Mouse (Mus musculus): ENCODE measurements around the gene Sp7. TPM values are rescaled to one million over a fixed set of nuclear protein-coding genes. Genes with fewer than 3 reads are reported as not detected.

The Sp7 gene
- polyA plus RNA-seq, 1 experiment from 2014 or later: 0.11 TPM

DNA sequence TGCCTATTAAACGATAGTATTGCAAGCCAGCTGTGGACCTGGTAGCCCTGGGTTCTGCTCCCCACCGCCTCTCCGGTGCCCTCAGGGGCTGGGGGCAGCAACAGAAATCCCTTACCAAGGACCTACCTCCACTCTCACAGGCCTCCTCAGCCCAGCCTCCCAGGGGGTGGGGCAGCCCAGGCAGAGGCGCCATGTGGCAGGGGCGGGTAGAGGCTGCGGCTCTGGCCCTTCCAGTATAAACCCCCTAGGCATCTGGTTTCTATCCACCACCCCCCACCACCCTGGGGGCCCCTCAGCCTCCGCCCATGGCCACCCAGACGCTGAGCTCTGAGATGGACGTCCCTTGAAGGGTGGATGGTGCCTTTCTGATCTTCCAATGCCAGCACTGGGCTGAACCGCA is 3.7 kb upstream of the Sp7 start:
- no peak overlapping the region for H3K4me3 ChIP-seq (ENCODE audit: low read length)

DNA sequence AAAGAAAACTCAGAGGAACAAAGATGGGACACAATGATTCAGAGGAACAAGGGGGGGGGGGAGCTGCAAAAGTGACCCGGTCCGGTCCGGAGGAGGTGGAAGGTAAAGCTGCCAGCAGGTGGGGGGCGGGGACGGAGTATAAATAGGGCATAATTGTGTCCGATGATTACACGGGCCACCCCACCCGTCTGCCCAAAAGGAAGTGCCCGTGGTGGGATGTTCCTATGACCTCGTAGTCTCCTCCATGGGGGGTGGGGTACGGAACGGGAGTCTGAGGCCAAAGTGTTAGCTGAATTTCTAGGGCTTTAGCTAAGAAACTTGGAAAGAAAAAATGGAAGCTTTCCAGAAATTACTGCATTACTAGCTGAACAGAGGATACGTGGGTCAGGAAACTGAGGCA is 3.0 kb upstream of the Sp7 start:
- H3K4me2 ChIP-seq (ENCODE audit: low read depth, low read length): peak overlapping the region; percentile 7; the same call in 1 of the 2 replicates
- 20% methylated on average over 13 of the region's 13 CpGs for WGBS
- H3K36me3 ChIP-seq (ENCODE audit: control insufficient read depth, insufficient read depth): no peaks in the 10 kb centered on the region
- no peak for ATAC-seq (replicated peaks; ENCODE audit: extremely low read depth, insufficient read depth, low FRiP score)
- H3K4me3 ChIP-seq (ENCODE audit: low read length): no peak overlapping the region
- no peak overlapping the region for H3K9ac ChIP-seq (ENCODE audit: low read length)
- H3K27me3 ChIP-seq (ENCODE audit: control insufficient read depth, insufficient read depth, low read length): peaks cover 21% of the 10 kb centered on the region
- no peak overlapping the region for H3K27ac ChIP-seq (ENCODE audit: low read length)
- H3K9me3 ChIP-seq (replicated peaks; ENCODE audit: control insufficient read depth, low read length): no peaks in the 10 kb centered on the region
- peaks cover 6% of the 10 kb centered on the region for H3K4me1 ChIP-seq (ENCODE audit: control insufficient read depth, insufficient read depth, low read length)

More for the DNA sequence above, 3.7 kb upstream of the Sp7 start:
- H3K9ac ChIP-seq (ENCODE audit: low read length): peak overlapping the region; percentile 6; the same call in 1 of the 2 replicates
- no peak overlapping the region for H3K27ac ChIP-seq (ENCODE audit: low read length)
- no peak for ATAC-seq (replicated peaks; ENCODE audit: extremely low read depth, insufficient read depth, low FRiP score)
- H3K4me1 ChIP-seq (ENCODE audit: control insufficient read depth, insufficient read depth, low read length): peaks cover 6% of the 10 kb centered on the region
- no peaks in the 10 kb centered on the region for H3K9me3 ChIP-seq (replicated peaks; ENCODE audit: control insufficient read depth, low read length)
- H3K36me3 ChIP-seq (ENCODE audit: control insufficient read depth, insufficient read depth): no peaks in the 10 kb centered on the region
- H3K27me3 ChIP-seq (ENCODE audit: control insufficient read depth, insufficient read depth, low read length): peaks cover 17% of the 10 kb centered on the region
- 10% methylated on average over 10 of the region's 10 CpGs for WGBS
- peak overlapping the region; percentile 20 for H3K4me2 ChIP-seq (ENCODE audit: low read depth, low read length)

DNA sequence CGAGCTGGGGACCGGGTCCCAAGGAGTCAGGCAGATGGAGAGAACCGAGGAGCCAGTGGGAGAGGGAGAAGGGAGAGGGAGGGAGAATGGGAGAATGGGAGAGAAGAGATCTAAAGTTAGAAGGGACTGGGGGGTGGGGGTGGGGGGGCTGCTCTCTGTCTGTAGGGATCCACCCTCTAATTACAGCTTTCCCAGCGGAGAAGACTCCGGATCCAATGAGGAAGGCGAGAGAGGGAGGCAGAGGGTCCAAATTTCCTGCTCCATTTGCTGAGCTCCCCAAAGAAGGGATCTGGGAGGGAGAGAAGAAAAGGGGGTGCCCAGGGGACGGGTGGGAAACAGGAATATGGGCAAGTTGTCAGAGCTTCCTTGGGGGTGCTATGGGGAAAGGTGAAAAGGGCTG is 744 bp downstream of the Sp7 start:
- H3K4me3 ChIP-seq (ENCODE audit: low read length): peak overlapping the region; percentile 28
- no peaks in the 10 kb centered on the region for H3K9me3 ChIP-seq (replicated peaks; ENCODE audit: control insufficient read depth, low read length)
- H3K4me2 ChIP-seq (ENCODE audit: low read depth, low read length): peak overlapping the region; percentile 46
- H3K27me3 ChIP-seq (ENCODE audit: control insufficient read depth, insufficient read depth, low read length): peaks cover 25% of the 10 kb centered on the region
- H3K4me1 ChIP-seq (ENCODE audit: control insufficient read depth, insufficient read depth, low read length): peaks cover 14% of the 10 kb centered on the region
- no peak overlapping the region for H3K27ac ChIP-seq (ENCODE audit: low read length)
- ATAC-seq (replicated peaks; ENCODE audit: extremely low read depth, insufficient read depth, low FRiP score): no peak
- no peaks in the 10 kb centered on the region for H3K36me3 ChIP-seq (ENCODE audit: control insufficient read depth, insufficient read depth)
- WGBS: 18% methylated on average over 7 of the region's 7 CpGs
- peak overlapping the region; percentile 41; the same call in 1 of the 2 replicates for H3K9ac ChIP-seq (ENCODE audit: low read length)

DNA sequence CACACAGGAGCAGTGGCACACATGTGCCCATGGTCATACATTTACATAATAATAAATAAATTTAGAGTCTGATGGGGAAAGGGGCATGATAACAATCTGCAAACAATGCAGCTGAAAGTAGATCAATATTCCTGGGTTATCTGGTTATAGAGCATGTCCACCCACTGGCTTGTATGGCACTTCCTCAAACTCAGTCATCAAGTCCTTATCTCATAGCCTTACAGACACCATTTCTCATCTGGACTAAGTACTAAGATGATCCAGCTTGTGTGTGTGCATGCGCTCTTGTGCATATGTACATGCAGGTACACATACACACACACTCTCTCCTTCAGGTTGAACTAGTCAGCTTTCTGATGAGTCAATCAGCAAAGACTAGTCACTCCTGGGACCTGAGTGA is 2.3 kb downstream of the Sp7 start:
- ATAC-seq (replicated peaks; ENCODE audit: extremely low read depth, insufficient read depth, low FRiP score): no peak
- peaks cover 14% of the 10 kb centered on the region for H3K4me1 ChIP-seq (ENCODE audit: control insufficient read depth, insufficient read depth, low read length)
- no peaks in the 10 kb centered on the region for H3K9me3 ChIP-seq (replicated peaks; ENCODE audit: control insufficient read depth, low read length)
- WGBS: 94% methylated on average over 1 of the region's 1 CpGs
- H3K4me3 ChIP-seq (ENCODE audit: low read length): no peak overlapping the region
- no peak overlapping the region for H3K27ac ChIP-seq (ENCODE audit: low read length)
- peaks cover 26% of the 10 kb centered on the region for H3K27me3 ChIP-seq (ENCODE audit: control insufficient read depth, insufficient read depth, low read length)
- H3K9ac ChIP-seq (ENCODE audit: low read length): no peak overlapping the region
- H3K36me3 ChIP-seq (ENCODE audit: control insufficient read depth, insufficient read depth): no peaks in the 10 kb centered on the region
- H3K4me2 ChIP-seq (ENCODE audit: low read depth, low read length): no peak overlapping the region

DNA sequence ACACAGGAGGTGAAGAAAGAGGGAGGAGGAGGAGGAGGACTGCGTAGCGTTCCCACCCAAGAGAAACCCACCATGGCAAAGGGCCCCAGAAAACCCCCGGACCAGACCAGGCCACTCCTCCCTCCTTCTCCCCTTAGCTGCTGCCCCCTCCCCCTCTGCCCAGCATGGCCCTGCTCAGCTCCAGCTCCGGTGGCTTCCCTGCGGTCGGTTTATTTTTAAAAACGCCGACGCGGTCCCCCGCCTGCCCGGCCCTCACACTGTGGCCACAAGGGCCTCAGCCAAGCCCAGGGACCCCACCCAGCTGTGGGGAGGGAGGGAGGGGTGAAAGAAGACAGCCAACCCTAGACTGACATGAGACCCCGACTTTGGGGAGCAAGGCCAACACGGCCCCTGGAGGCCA is 4.3 kb downstream of the Sp7 start:
- 8% methylated on average over 13 of the region's 14 CpGs for WGBS
- H3K27me3 ChIP-seq (ENCODE audit: control insufficient read depth, insufficient read depth, low read length): peaks cover 37% of the 10 kb centered on the region
- peak; percentile 30 for ATAC-seq (replicated peaks; ENCODE audit: extremely low read depth, insufficient read depth, low FRiP score)
- H3K9me3 ChIP-seq (replicated peaks; ENCODE audit: control insufficient read depth, low read length): no peaks in the 10 kb centered on the region
- H3K4me3 ChIP-seq (ENCODE audit: low read length): peak overlapping the region; percentile 33
- no peaks in the 10 kb centered on the region for H3K36me3 ChIP-seq (ENCODE audit: control insufficient read depth, insufficient read depth)
- H3K9ac ChIP-seq (ENCODE audit: low read length): peak overlapping the region; percentile 67
- H3K4me1 ChIP-seq (ENCODE audit: control insufficient read depth, insufficient read depth, low read length): peaks cover 21% of the 10 kb centered on the region
- peak overlapping the region; percentile 60 for H3K4me2 ChIP-seq (ENCODE audit: low read depth, low read length)
- H3K27ac ChIP-seq (ENCODE audit: low read length): peak overlapping the region; percentile 14; the same call in 1 of the 2 replicates

DNA sequence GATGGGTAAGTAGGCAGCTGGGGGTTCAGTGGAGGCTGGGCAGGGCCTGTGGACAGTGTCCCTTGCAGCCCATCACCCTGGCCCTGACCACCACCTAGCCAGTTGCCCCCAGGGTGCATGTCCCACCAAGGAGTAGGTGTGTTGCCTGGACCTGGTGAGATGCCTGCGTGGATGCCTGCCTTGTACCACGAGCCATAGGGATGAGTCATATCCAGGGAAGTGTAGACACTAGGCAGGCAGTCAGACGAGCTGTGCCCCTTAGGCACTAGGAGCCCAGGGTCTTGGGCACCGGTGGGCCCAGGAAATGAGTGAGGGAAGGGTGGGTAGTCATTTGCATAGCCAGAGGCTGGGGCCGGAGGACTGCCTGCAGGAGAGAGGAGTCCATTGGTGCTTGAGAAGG is 8.1 kb downstream of the Sp7 start:
- 31% methylated on average over 5 of the region's 5 CpGs for WGBS
- H3K9me3 ChIP-seq (replicated peaks; ENCODE audit: control insufficient read depth, low read length): no peaks in the 10 kb centered on the region
- H3K27ac ChIP-seq (ENCODE audit: low read length): no peak overlapping the region
- no peak overlapping the region for H3K4me3 ChIP-seq (ENCODE audit: low read length)
- peaks cover 41% of the 10 kb centered on the region for H3K27me3 ChIP-seq (ENCODE audit: control insufficient read depth, insufficient read depth, low read length)
- ATAC-seq (replicated peaks; ENCODE audit: extremely low read depth, insufficient read depth, low FRiP score): no peak
- H3K36me3 ChIP-seq (ENCODE audit: control insufficient read depth, insufficient read depth): no peaks in the 10 kb centered on the region
- no peak overlapping the region for H3K9ac ChIP-seq (ENCODE audit: low read length)
- H3K4me2 ChIP-seq (ENCODE audit: low read depth, low read length): no peak overlapping the region
- peaks cover 27% of the 10 kb centered on the region for H3K4me1 ChIP-seq (ENCODE audit: control insufficient read depth, insufficient read depth, low read length)

DNA sequence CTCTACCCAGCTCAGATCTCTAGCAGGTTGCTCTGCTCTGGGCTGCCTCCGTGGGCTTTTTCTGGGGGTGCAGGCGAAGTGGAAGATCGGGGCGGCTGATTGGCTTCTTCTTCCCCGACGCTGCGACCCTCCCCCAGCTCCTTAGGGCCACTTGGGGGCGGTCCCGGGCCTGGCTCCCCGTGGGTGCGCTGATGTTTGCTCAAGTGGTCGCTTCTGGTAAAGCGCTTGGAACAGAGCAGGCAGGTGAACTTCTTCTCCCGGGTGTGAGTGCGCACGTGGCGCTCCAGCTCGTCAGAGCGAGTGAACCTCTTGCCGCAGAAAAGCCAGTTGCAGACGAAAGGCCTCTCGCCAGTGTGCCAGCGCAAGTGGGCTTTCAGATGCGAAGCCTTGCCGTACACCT is 8.9 kb downstream of the Sp7 start:
- Histone ChIP-seq H3K4me3 (ENCODE audit: low read length) (peak overlapping the region; percentile 6), H3K4me1 (ENCODE audit: control insufficient read depth, insufficient read depth, low read length) (peaks cover 27% of the 10 kb centered on the region), H3K27ac (ENCODE audit: low read length) (no peak overlapping the region), H3K27me3 (ENCODE audit: control insufficient read depth, insufficient read depth, low read length) (peaks cover 41% of the 10 kb centered on the region), H3K4me2 (ENCODE audit: low read depth, low read length) (peak overlapping the region; percentile 41), H3K9me3 (replicated peaks; ENCODE audit: control insufficient read depth, low read length) (no peaks in the 10 kb centered on the region), H3K36me3 (ENCODE audit: control insufficient read depth, insufficient read depth) (no peaks in the 10 kb centered on the region), H3K9ac (ENCODE audit: low read length) (no peak overlapping the region)
- WGBS: 3% methylated on average over 25 of the region's 25 CpGs
- no peak for ATAC-seq (replicated peaks; ENCODE audit: extremely low read depth, insufficient read depth, low FRiP score)

DNA sequence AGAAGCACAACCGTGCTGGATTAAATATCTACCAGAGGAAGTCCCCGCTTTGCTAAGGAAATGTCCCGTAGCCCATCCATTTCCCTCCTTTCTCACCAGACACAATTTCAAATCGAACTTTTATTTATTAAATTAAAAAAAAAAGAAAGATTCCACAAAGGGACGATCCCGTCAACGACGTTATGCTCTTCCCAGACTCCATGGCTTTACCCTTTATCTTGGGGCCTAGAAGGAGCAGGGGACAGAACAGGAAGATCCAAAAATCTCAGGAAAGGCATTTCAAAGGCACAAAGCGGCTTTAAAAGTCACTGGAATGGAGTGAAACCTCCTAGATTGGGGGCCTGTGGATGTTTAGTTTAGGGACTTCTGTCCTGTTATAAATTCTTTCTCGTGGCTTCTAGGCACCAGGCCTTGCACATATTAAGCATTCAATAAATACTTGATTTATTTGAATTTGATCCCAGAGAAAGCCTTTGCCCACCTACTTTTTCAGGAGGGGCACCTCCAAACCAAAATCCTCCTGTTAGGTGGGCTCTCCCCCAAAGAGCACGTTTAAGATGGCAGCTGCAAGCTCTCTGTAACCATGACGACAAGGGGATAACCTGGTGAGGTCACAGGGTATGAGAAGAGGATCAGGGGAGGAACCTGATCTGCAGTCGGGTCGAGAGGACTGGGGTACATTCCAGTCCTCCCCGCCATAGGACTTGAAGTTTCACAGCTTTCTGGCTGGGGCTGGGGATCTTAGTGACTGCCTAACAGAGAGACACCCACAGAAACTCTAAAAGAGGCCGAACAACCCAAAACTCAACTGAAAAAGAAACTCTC is 10.3 kb downstream of the Sp7 start:
- WGBS: 52% methylated on average over 16 of the region's 16 CpGs

DNA sequence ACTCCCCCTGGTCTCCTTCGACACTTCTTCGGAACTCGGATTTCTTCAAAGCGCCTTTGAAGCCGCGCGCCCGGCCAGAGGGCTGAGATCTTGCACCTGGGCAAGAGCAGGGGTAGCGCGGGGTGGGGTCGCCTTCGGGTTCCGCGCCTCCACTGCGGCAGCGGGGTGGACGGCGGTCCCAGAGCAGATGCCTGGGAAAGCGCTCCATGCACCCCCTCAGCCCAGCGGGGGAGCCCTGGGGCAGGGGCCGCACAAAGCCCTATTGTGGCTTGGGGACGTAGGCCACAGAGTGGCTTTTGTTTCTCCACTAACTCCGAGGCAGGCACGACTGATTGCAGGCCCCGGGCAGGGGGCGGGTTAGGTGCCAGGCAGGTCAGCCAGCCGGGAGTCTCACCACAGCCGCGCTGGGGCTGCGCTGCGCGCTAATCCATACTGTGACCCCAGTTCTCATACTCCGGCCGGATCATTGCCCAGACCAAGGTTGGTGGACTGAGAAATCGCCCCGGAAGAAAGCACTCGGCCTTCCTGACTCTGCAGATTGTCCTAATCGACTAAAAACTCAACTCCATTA is 11.0 kb downstream of the Sp7 start:
- 3% methylated on average over 38 of the region's 38 CpGs for WGBS
- Histone ChIP-seq H3K9me3 (replicated peaks; ENCODE audit: control insufficient read depth, low read length) (no peaks in the 10 kb centered on the region), H3K27me3 (ENCODE audit: control insufficient read depth, insufficient read depth, low read length) (peaks cover 38% of the 10 kb centered on the region), H3K36me3 (ENCODE audit: control insufficient read depth, insufficient read depth) (no peaks in the 10 kb centered on the region), H3K9ac (ENCODE audit: low read length) (peak overlapping the region; percentile 82), H3K27ac (ENCODE audit: low read length) (peak overlapping the region; percentile 64; the same call in 1 of the 2 replicates), H3K4me1 (ENCODE audit: control insufficient read depth, insufficient read depth, low read length) (peaks cover 22% of the 10 kb centered on the region), H3K4me3 (ENCODE audit: low read length) (peak overlapping the region; percentile 64), H3K4me2 (ENCODE audit: low read depth, low read length) (peak overlapping the region; percentile 99)
- 0 out of 2 replicates have a peak, but pooled peaks have one; percentile 5 for ATAC-seq (replicated peaks; ENCODE audit: extremely low read depth, insufficient read depth, low FRiP score)

More for the DNA sequence above, 10.3 kb downstream of the Sp7 start:
- Histone ChIP-seq H3K27ac (ENCODE audit: low read length) (no peak overlapping the region), H3K4me3 (ENCODE audit: low read length) (no peak overlapping the region), H3K9me3 (replicated peaks; ENCODE audit: control insufficient read depth, low read length) (no peaks in the 10 kb centered on the region), H3K4me1 (ENCODE audit: control insufficient read depth, insufficient read depth, low read length) (peaks cover 19% of the 10 kb centered on the region), H3K27me3 (ENCODE audit: control insufficient read depth, insufficient read depth, low read length) (peaks cover 38% of the 10 kb centered on the region), H3K36me3 (ENCODE audit: control insufficient read depth, insufficient read depth) (no peaks in the 10 kb centered on the region), H3K4me2 (ENCODE audit: low read depth, low read length) (peak overlapping the region; percentile 99), H3K9ac (ENCODE audit: low read length) (no peak overlapping the region)
- no peak for ATAC-seq (replicated peaks; ENCODE audit: extremely low read depth, insufficient read depth, low FRiP score)

All from heart, embryonic 16.5 days (tissue).